Mouse (Mus musculus) urinary bladder, postnatal 25 days (tissue): ENCODE results near the gene Lrrc4c.

Experiments used
- DNase-seq: peaks from one replicate; pipeline ENCODE4 v3.0.0; 2022; ENCODE audit warnings: low spot score

The Lrrc4c gene

GRCm38 (mm10) chr2:97609436-97609835 is 1291.5 kb downstream of the Lrrc4c start:
- no peak for DNase-seq

GRCm38 (mm10) chr2:97610566-97610965 is 1292.6 kb downstream of the Lrrc4c start:
- no peak for DNase-seq

GRCm38 (mm10) chr2:97614724-97615123 is 1296.8 kb downstream of the Lrrc4c start:
- DNase-seq, result no peak

- DNase-seq, result no peak
Measured at GRCm38 (mm10) chr2:97618589-97618988, 1300.6 kb downstream of the Lrrc4c start.

GRCm38 (mm10) chr2:97639941-97640340 is 1322.0 kb downstream of the Lrrc4c start:
- no peak for DNase-seq

GRCm38 (mm10) chr2:97641661-97642060 is 1323.7 kb downstream of the Lrrc4c start:
- DNase-seq, result no peak

GRCm38 (mm10) chr2:97652711-97653110 is 1334.7 kb downstream of the Lrrc4c start:
- DNase-seq, result no peak
